Mouse (Mus musculus) stomach, embryonic 16.5 days (tissue): ENCODE results near the gene Lcmt1. TPM values are rescaled to one million over a fixed set of nuclear protein-coding genes. Genes with fewer than 3 reads are reported as not detected.
A peak's percentile ranks its signal among the peaks of the same experiment; 100 is the strongest.

Experiments
- ATAC-seq: fragments of 200-750 bp; cut with Nextera tagmentation; 2 replicates; pipeline ENCODE4 v1.8.0; 2017; ENCODE audit warnings: moderate number of reproducible peaks, moderate TSS enrichment; ENCODE audit not compliant: insufficient read depth, low FRiP score
- H3K27ac ChIP-seq: fragments of 300-500 bp; sonication (generic); 2 replicates; pipeline ENCODE4 v1.5.1; 2014; ENCODE audit warnings: low read length
- H3K27me3 ChIP-seq: fragments of 300-500 bp; sonication (generic); 2 replicates; pipeline ENCODE4 v1.6.1; 2014; ENCODE audit warnings: low read length, control low read depth, mixed read lengths; ENCODE audit not compliant: control insufficient read depth, insufficient read depth
- H3K36me3 ChIP-seq: fragments of 300-500 bp; sonication (generic); 2 replicates; pipeline ENCODE4 v1.6.1; 2014; ENCODE audit warnings: low read length; ENCODE audit not compliant: control insufficient read depth, insufficient read depth
- H3K4me1 ChIP-seq: fragments of 300-500 bp; sonication (generic); 2 replicates; pipeline ENCODE4 v1.6.1; 2014; ENCODE audit warnings: low read length, control low read depth, mixed read lengths; ENCODE audit not compliant: control insufficient read depth, insufficient read depth
- H3K4me2 ChIP-seq: fragments of 300-500 bp; sonication (generic); 2 replicates; pipeline ENCODE4 v1.6.1; 2014; ENCODE audit warnings: low read depth, low read length, mixed read lengths
- H3K4me3 ChIP-seq: fragments of 300-500 bp; sonication (generic); replicated peaks from 2 replicates; pipeline ENCODE4 v1.5.1; 2014; ENCODE audit warnings: mild to moderate bottlenecking, low read length
- H3K9ac ChIP-seq: fragments of 300-500 bp; sonication (generic); 2 replicates; pipeline ENCODE4 v1.6.1; 2014; ENCODE audit warnings: low read length
- H3K9me3 ChIP-seq: fragments of 300-500 bp; sonication (generic); replicated peaks from 2 replicates; pipeline ENCODE4 v1.6.1; 2016; ENCODE audit warnings: low read length, control low read depth; ENCODE audit not compliant: control insufficient read depth
- WGBS: fragments of 180-500 bp; shearing (Covaris S2); extraction: QIAGEN DNeasy Blood & Tissue Kit; methylation state at CpG from one replicate; pipeline ENCODE4 v1.1.7; 2014; 5-methylcytosine and 5-hydroxymethylcytosine counted together
- polyA plus RNA-seq: library from polyadenylated mRNA; unstranded; fragments of >200 nt; fragmentation: Nextera tagmentation; extraction: Ambion mirVana; gene quantifications from 2 replicates; pipeline ENCODE4 v1.2.1, GENCODE M21; 2015

Lcmt1 gene
- polyA plus RNA-seq, 1 experiment from 2014 or later, result 40.3 TPM

DNA sequence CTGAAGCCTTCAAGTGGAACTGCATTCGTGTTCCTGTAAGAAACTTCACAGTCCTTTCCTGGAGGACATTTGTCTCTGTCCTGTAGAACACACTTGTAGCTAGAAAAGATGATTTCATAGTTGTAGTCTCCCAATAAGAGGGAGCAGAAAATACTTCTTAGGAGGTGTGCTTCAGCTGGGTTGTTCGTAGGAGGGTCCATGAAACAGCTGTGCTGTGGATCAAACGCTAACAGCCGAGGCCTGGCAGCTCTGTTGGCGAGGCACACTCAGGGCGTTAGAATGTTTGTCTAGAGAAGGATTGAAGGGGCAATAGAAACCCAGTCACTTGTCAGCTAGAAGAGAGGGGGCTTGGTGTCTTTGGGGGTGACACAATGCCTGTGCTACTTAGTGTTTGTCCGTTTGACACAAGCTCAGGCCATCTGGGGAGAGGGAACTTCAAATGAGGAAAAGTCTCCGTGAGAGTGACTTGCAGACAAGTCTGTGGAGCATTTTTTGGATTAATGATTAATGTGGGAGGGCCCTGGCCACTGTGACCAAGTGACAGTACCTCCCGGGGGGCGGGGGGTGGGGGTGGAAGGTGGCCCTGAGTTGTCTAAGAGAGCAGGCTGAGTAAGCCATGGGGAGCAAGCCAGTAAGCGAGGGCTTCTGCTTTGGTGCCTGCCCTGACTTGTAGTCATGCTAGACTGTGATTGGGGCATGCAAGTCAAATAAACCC, 16.3 kb downstream of the Lcmt1 start:
- Histone ChIP-seq H3K9me3 (no peaks in the 10 kb centered on the region), H3K4me3 (no peak overlapping the region), H3K27me3 (no peaks in the 10 kb centered on the region), H3K4me1 (peaks cover 11% of the 10 kb centered on the region), H3K9ac (no peak overlapping the region), H3K27ac (peak overlapping the region; percentile 77; the same call in 1 of the 2 replicates), H3K4me2 (no peak overlapping the region), H3K36me3 (no peaks in the 10 kb centered on the region)
- WGBS, result 53% methylated on average over 11 of the region's 11 CpGs
- peak; percentile 90 for ATAC-seq

DNA sequence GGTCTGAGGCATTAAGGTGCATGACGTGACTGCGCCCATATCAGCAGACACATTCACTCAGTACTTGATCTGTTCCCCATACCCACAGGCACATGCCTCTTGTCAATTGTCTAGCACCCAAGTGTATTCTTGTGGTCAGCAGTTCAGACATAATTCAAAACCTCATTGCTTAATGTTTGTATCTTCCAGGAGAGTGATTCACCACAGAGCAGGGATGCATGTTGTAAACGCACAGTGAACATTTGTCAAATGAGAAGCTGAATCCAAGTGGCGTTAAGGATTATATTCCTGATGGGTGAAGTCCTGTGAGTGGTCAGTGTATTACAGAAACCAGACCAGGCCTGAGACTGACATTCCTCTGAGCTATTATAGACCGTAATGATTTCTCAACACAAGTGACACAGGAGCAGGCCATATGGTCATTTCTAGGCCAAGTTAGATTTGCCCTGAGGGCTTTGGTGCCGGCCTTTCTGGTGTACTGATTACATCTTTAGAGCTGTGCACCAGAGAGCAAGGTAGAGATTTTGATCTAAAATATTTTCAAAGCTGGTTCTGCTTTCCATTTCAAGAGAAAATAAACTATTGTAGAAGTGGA, 20.2 kb downstream of the Lcmt1 start:
- 66% methylated on average over 6 of the region's 6 CpGs for WGBS
- no peak for ATAC-seq
- Histone ChIP-seq H3K4me2 (no peak overlapping the region), H3K4me3 (no peak overlapping the region), H3K36me3 (no peaks in the 10 kb centered on the region), H3K27me3 (no peaks in the 10 kb centered on the region), H3K9ac (no peak overlapping the region), H3K4me1 (peaks cover 11% of the 10 kb centered on the region), H3K9me3 (no peaks in the 10 kb centered on the region), H3K27ac (no peak overlapping the region)

- no peak overlapping the region for H3K4me2 ChIP-seq
- 70% methylated on average over 6 of the region's 6 CpGs for whole genome bisulfite sequencing
- no peaks in the 10 kb centered on the region for H3K36me3 ChIP-seq
- no peak overlapping the region for H3K27ac ChIP-seq
- H3K27me3 ChIP-seq, result no peaks in the 10 kb centered on the region
- ATAC-seq, result peak; percentile 71; the same call in 1 of the 2 replicates
- no peak overlapping the region for H3K4me3 ChIP-seq
- no peak overlapping the region for H3K9ac ChIP-seq
- H3K9me3 ChIP-seq, result no peaks in the 10 kb centered on the region
- H3K4me1 ChIP-seq, result no peaks in the 10 kb centered on the region
These were observed 24.7 kb downstream of the Lcmt1 start for GRCm38 (mm10) chr7:123394271-123394670.

- Histone ChIP-seq H3K4me2 (no peak overlapping the region), H3K4me3 (no peak overlapping the region), H3K27ac (no peak overlapping the region), H3K9me3 (no peaks in the 10 kb centered on the region), H3K27me3 (no peaks in the 10 kb centered on the region), H3K36me3 (no peaks in the 10 kb centered on the region), H3K9ac (no peak overlapping the region), H3K4me1 (no peaks in the 10 kb centered on the region)
- no peak for ATAC-seq
- WGBS, result 93% methylated on average over 5 of the region's 5 CpGs
These were observed 27.3 kb downstream of the Lcmt1 start for GRCm38 (mm10) chr7:123396900-123397299.

GRCm38 (mm10) chr7:123397369-123397768, 27.8 kb downstream of the Lcmt1 start:
- WGBS, result 71% methylated on average over 8 of the region's 8 CpGs
- no peak overlapping the region for H3K27ac ChIP-seq

GRCm38 (mm10) chr7:123397931-123398330, 28.3 kb downstream of the Lcmt1 start:
- Histone ChIP-seq H3K36me3 (no peaks in the 10 kb centered on the region), H3K9ac (no peak overlapping the region), H3K4me3 (no peak overlapping the region), H3K27ac (no peak overlapping the region), H3K9me3 (no peaks in the 10 kb centered on the region), H3K27me3 (no peaks in the 10 kb centered on the region), H3K4me2 (no peak overlapping the region), H3K4me1 (no peaks in the 10 kb centered on the region)
- ATAC-seq, result no peak
- WGBS, result 89% methylated on average over 8 of the region's 8 CpGs

More at GRCm38 (mm10) chr7:123397369-123397768, 27.8 kb downstream of the Lcmt1 start:
- Histone ChIP-seq H3K9ac (no peak overlapping the region), H3K4me3 (no peak overlapping the region), H3K4me1 (no peaks in the 10 kb centered on the region), H3K27me3 (no peaks in the 10 kb centered on the region), H3K36me3 (no peaks in the 10 kb centered on the region), H3K4me2 (no peak overlapping the region), H3K9me3 (no peaks in the 10 kb centered on the region)
- no peak for ATAC-seq

DNA sequence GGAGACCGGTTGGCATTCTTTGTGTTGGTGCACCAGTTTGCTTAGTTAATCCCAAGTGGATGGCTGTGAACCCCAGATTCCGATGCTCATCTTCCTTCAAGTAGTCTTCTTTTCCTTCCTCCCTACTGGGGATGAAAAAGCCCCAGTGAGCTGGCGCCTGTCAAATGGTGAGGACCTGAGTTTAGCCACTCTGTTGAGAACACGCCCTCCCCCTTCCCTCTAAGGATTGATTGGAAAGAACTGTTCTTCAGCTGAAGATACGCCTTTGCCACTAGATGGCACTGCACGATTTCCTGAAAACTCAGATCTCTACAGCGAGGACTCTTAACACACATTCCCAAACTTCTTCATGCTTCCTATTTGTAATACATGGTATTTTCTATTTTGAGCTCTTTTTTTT, 29.2 kb downstream of the Lcmt1 start:
- no peak overlapping the region for H3K4me2 ChIP-seq
- H3K36me3 ChIP-seq, result no peaks in the 10 kb centered on the region
- H3K9ac ChIP-seq, result no peak overlapping the region
- H3K9me3 ChIP-seq, result no peaks in the 10 kb centered on the region
- no peaks in the 10 kb centered on the region for H3K27me3 ChIP-seq
- H3K4me3 ChIP-seq, result no peak overlapping the region
- H3K27ac ChIP-seq, result no peak overlapping the region
- no peaks in the 10 kb centered on the region for H3K4me1 ChIP-seq
- 23% methylated on average over 7 of the region's 7 CpGs for WGBS
- peak; percentile 47; the same call in 1 of the 2 replicates for ATAC-seq

DNA sequence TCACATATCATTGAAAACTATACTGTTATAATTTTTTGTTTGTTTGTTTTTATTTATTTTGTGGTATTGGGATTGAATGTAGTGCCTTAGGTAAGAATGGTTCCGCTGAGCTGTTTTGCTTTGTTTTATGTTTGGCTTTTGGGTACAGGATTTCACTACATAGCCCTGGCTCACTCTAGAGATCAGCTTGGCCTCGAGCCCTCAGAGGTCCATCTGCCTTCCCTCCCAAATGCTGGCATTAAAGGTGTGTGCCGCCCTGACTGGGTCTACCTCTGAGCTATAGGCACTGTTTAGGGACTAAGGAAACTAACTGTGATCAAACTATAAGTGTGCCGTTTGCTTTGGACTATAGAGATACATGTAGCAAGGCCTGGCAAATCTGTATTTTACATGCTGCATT, 29.7 kb downstream of the Lcmt1 start:
- no peak for ATAC-seq
- no peak overlapping the region for H3K9ac ChIP-seq
- no peaks in the 10 kb centered on the region for H3K9me3 ChIP-seq
- H3K27me3 ChIP-seq, result no peaks in the 10 kb centered on the region
- H3K4me2 ChIP-seq, result no peak overlapping the region
- no peaks in the 10 kb centered on the region for H3K36me3 ChIP-seq
- WGBS, result 84% methylated on average over 4 of the region's 4 CpGs
- H3K4me1 ChIP-seq, result no peaks in the 10 kb centered on the region
- no peak overlapping the region for H3K27ac ChIP-seq
- no peak overlapping the region for H3K4me3 ChIP-seq

- H3K4me3 ChIP-seq, result no peak overlapping the region
- no peaks in the 10 kb centered on the region for H3K36me3 ChIP-seq
- no peaks in the 10 kb centered on the region for H3K27me3 ChIP-seq
- H3K9ac ChIP-seq, result no peak overlapping the region
- no peaks in the 10 kb centered on the region for H3K4me1 ChIP-seq
- H3K27ac ChIP-seq, result no peak overlapping the region
- ATAC-seq, result no peak
- no peak overlapping the region for H3K4me2 ChIP-seq
- no peaks in the 10 kb centered on the region for H3K9me3 ChIP-seq
- 85% methylated on average over 3 of the region's 3 CpGs for WGBS
These were observed 31.5 kb downstream of the Lcmt1 start for GRCm38 (mm10) chr7:123401121-123401520.
